8 mouse cellular contexts compared by ENCODE assay signal in genomic region chr9:123638668-123639089, GRCm38 (mm10). TPM values are rescaled to one million over a fixed set of nuclear protein-coding genes. Genes with fewer than 3 reads are reported as not detected.
DNase-seq lines count a peak whose midpoint lies in the region; ATAC-seq and TF ChIP-seq lines count a peak whose summit lies in the region.
"Had no signal": no experiment of that assay in that cellular context is flagged by ENCODE, and none has a peak within 500 bp of the region (broad histone marks: within the 10 kb centered on the region; RNA-seq: fewer than 3 reads in every experiment).

No protein-coding gene starts in this region.

- H3K36me3 ChIP-seq in forebrain, embryonic 15.5 days, result no peaks in the 10 kb centered on the region

- peak; percentile 57 for TF ChIP-seq CTCF in bone marrow macrophage, adult 2 months (IDR thresholded peaks at IDR 0.05; ENCODE audit: low read depth, low read length)

- no peak overlapping the region for H3K4me3 ChIP-seq in bone marrow macrophage, adult 2 months (ENCODE audit: insufficient read depth, low read length)
- H3K4me3 ChIP-seq in forebrain, embryonic 15.5 days, result no peak overlapping the region

- no peak for TF ChIP-seq POLR2A in bone marrow macrophage, adult 2 months (IDR thresholded peaks at IDR 0.05; ENCODE audit: borderline replicate concordance, low read depth, low read length)

- no peaks in the 10 kb centered on the region for H3K9me3 ChIP-seq in forebrain, embryonic 15.5 days

- no peaks in the 10 kb centered on the region for H3K27me3 ChIP-seq in forebrain, embryonic 15.5 days

- 0 out of 2 replicates have a peak, but pooled peaks cover 2% of the 10 kb centered on the region for H3K4me1 ChIP-seq in bone marrow macrophage, adult 2 months (ENCODE audit: control insufficient read depth, insufficient read depth, low read length)
- no peaks in the 10 kb centered on the region for H3K4me1 ChIP-seq in forebrain, embryonic 15.5 days

- WGBS in forebrain, embryonic 15.5 days, result 80% methylated on average over 1 of the region's 1 CpGs

- no peak overlapping the region for H3K27ac ChIP-seq in bone marrow macrophage, adult 2 months (ENCODE audit: insufficient read depth, low read depth, low read length)
- no peak overlapping the region for H3K27ac ChIP-seq in forebrain, embryonic 15.5 days (replicated peaks)

- DNase-seq in testis, postnatal 14 days (ENCODE audit: low spot score), result peak; percentile 11
- no peak for DNase-seq in testis, postnatal 10 days (ENCODE audit: low spot score)
- peak; percentile 79 for DNase-seq in kidney, postnatal 14 days
- DNase-seq in ovary, postnatal 10 days (ENCODE audit: low spot score), result no peak

- ATAC-seq in forebrain, embryonic 15.5 days (replicated peaks), result 0 out of 2 replicates have a peak, but pooled peaks have one; percentile 51
- peak; percentile 77 for ATAC-seq in megakaryocyte-erythroid progenitor cell, adult 5-6 weeks (replicated peaks; ENCODE audit: low FRiP score, low TSS enrichment, poor library complexity, severe bottlenecking)

- no peak overlapping the region for H3K4me2 ChIP-seq in forebrain, embryonic 15.5 days (replicated peaks)

- H3K9ac ChIP-seq in forebrain, embryonic 15.5 days (replicated peaks), result no peak overlapping the region

RNA-seq across cellular contexts. Expression of gene Slc6a20b, which starts 6.3 kb away (rescaled TPM):
- 0.12 TPM in 1 of 2 replicates, not detected in the other for polyA plus RNA-seq in bone marrow macrophage, adult 2 months (2012; ENCODE audit: insufficient read depth, insufficient read length, missing spikeins)
- 0.23 and 0.24 TPM in 2 replicates for polyA plus RNA-seq in forebrain, embryonic 15.5 days (2015; fragmentation: Nextera tagmentation; extraction: Ambion mirVana)
- 0.45 and 0.46 TPM in 2 replicates for total RNA-seq in megakaryocyte-erythroid progenitor cell, adult 5-6 weeks (2014; fragmentation: Nextera tagmentation)
- total RNA-seq in megakaryocyte-erythroid progenitor cell, adult 5-6 weeks (2017), result 0.27 and 0.38 TPM in 2 replicates

RNA-seq across cellular contexts. Expression of gene Ccr9, which starts 39.6 kb away (rescaled TPM):
- polyA plus RNA-seq in bone marrow macrophage, adult 2 months (2012; ENCODE audit: insufficient read depth, insufficient read length, missing spikeins), result not detected in 2 replicates
- polyA plus RNA-seq in forebrain, embryonic 15.5 days (2015; fragmentation: Nextera tagmentation; extraction: Ambion mirVana), result 0.05 and 0.27 TPM in 2 replicates
- not detected in 2 replicates for total RNA-seq in megakaryocyte-erythroid progenitor cell, adult 5-6 weeks (2014; fragmentation: Nextera tagmentation)
- 0.09 TPM in 1 of 2 replicates, not detected in the other for total RNA-seq in megakaryocyte-erythroid progenitor cell, adult 5-6 weeks (2017)

RNA-seq across cellular contexts. Expression of gene Slc6a20a, which starts 40.0 kb away (rescaled TPM):
- polyA plus RNA-seq in bone marrow macrophage, adult 2 months (2012; ENCODE audit: insufficient read depth, insufficient read length, missing spikeins), result not detected in 2 replicates
- 2.8 and 3.1 TPM in 2 replicates for polyA plus RNA-seq in forebrain, embryonic 15.5 days (2015; fragmentation: Nextera tagmentation; extraction: Ambion mirVana)
- 4.1 and 5.6 TPM in 2 replicates for total RNA-seq in megakaryocyte-erythroid progenitor cell, adult 5-6 weeks (2014; fragmentation: Nextera tagmentation)
- 4.2 and 6.2 TPM in 2 replicates for total RNA-seq in megakaryocyte-erythroid progenitor cell, adult 5-6 weeks (2017)
- polyA plus RNA-seq: heart, embryonic 14.5 days had no signal

Comparison
In these comparisons a context has a peak if more than half of its experiments do, and no peak if none do; other contexts are left out.
1. DNase-seq: peak in testis, postnatal 14 days (single experiment) and kidney, postnatal 14 days (single experiment); none in testis, postnatal 10 days (single experiment) and ovary, postnatal 10 days (single experiment).